ENCODE assay signal across 15 mouse cellular contexts in the genomic region with DNA sequence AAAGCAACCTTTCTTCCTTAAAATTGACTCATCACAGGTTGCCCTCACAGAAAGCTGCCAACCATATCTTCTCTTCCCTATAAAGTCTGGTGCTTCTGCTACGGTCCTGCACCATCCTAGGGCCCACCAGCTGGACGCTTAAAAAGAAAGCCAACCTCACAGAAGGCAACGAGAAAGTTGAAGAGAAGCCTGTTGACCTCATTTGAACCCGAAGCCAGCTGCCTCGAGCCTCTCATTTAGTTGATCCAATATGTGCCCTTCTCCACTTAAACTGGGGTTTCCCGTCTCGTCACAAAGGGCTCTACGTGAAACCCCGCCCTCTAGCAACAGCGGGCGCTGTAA. TPM values are rescaled to one million over a fixed set of nuclear protein-coding genes. Genes with fewer than 3 reads are reported as not detected.
A peak's percentile ranks its signal among the peaks of the same experiment; 100 is the strongest.
DNase-seq lines count a peak whose midpoint lies in the region; ATAC-seq and TF ChIP-seq lines count a peak whose summit lies in the region.
"Had no signal": no experiment of that assay in that cellular context is flagged by ENCODE, and none has a peak within 500 bp of the region (broad histone marks: within the 10 kb centered on the region; RNA-seq: fewer than 3 reads in every experiment).

No protein-coding gene starts in this region.

- DNase-seq in heart, adult 2 months = peak in 1 of 2 experiments; percentile 31
- no peak for DNase-seq in left cerebral cortex, adult 2 months (ENCODE audit: extremely low spot score in 1 of 2, low spot score in 2 of 2)
- no peak for DNase-seq in left cerebral cortex, adult 18-20 months (ENCODE audit: low spot score in 2 of 2)
- DNase-seq in embryonic facial prominence, embryonic 14.5 days (ENCODE audit: low spot score) = no peak
- DNase-seq in urinary bladder, postnatal 14 days (ENCODE audit: low spot score) = no peak
- DNase-seq in right cerebral cortex, postnatal 25 days = no peak
- DNase-seq: spleen, adult 18-20 months; thymus, adult 2 months had no signal

- no peak overlapping the region for H3K9ac ChIP-seq in heart, adult 2 months (ENCODE audit: low read depth, low read length)
- H3K9ac ChIP-seq in heart, embryonic 12.5 days = no peak overlapping the region
- H3K9ac ChIP-seq in embryonic facial prominence, embryonic 14.5 days (ENCODE audit: low read depth, low read length) = no peak overlapping the region
- no peak overlapping the region for H3K9ac ChIP-seq in limb, embryonic 15.5 days
- H3K9ac ChIP-seq: hindbrain, embryonic 15.5 days; liver, postnatal 0 days; midbrain, embryonic 12.5 days had no signal

- no peak for ATAC-seq in heart, embryonic 12.5 days (ENCODE audit: insufficient number of reproducible peaks, low FRiP score)
- ATAC-seq in embryonic facial prominence, embryonic 14.5 days (ENCODE audit: low read depth) = no peak
- ATAC-seq in limb, embryonic 15.5 days (ENCODE audit: insufficient number of reproducible peaks, low FRiP score, low TSS enrichment, low read depth) = no peak
- ATAC-seq: activated CD4-positive, CD25-positive, alpha-beta regulatory T cell, adult 4 months; CD4-positive, CD25-positive, alpha-beta regulatory T cell, adult 4 months; liver, postnatal 0 days had no signal

- H3K9me3 ChIP-seq in heart, embryonic 12.5 days (replicated peaks) = 0 out of 2 replicates have a peak, but pooled peaks cover 5% of the 10 kb centered on the region
- no peaks in the 10 kb centered on the region for H3K9me3 ChIP-seq in embryonic facial prominence, embryonic 14.5 days (ENCODE audit: control insufficient read depth, low read length)
- H3K9me3 ChIP-seq in limb, embryonic 15.5 days = no peaks in the 10 kb centered on the region
- H3K9me3 ChIP-seq: hindbrain, embryonic 15.5 days; midbrain, embryonic 12.5 days had no signal

- H3K36me3 ChIP-seq in heart, adult 2 months (ENCODE audit: control insufficient read depth, insufficient read depth, low read length) = no peaks in the 10 kb centered on the region
- H3K36me3 ChIP-seq in heart, embryonic 12.5 days = no peaks in the 10 kb centered on the region
- no peaks in the 10 kb centered on the region for H3K36me3 ChIP-seq in embryonic facial prominence, embryonic 14.5 days (ENCODE audit: control insufficient read depth, insufficient read depth, low read length)
- H3K36me3 ChIP-seq in limb, embryonic 15.5 days = no peaks in the 10 kb centered on the region
- H3K36me3 ChIP-seq: hindbrain, embryonic 15.5 days; midbrain, embryonic 12.5 days had no signal

- 80% methylated on average over 11 of the region's 11 CpGs for WGBS in heart, adult 2 months
- 88% methylated on average over 11 of the region's 11 CpGs for WGBS in heart, embryonic 12.5 days
- WGBS in embryonic facial prominence, embryonic 14.5 days = 62% methylated on average over 11 of the region's 11 CpGs
- whole genome bisulfite sequencing in limb, embryonic 15.5 days = 59% methylated on average over 11 of the region's 11 CpGs

- H3K4me1 ChIP-seq in heart, adult 2 months (ENCODE audit: control insufficient read depth, insufficient read depth, low read length) = peaks cover 9% of the 10 kb centered on the region
- H3K4me1 ChIP-seq in heart, embryonic 12.5 days (replicated peaks) = peaks cover 29% of the 10 kb centered on the region
- H3K4me1 ChIP-seq in embryonic facial prominence, embryonic 14.5 days (ENCODE audit: control insufficient read depth, insufficient read depth, low read length) = peaks cover 51% of the 10 kb centered on the region
- peaks cover 63% of the 10 kb centered on the region for H3K4me1 ChIP-seq in limb, embryonic 15.5 days
- H3K4me1 ChIP-seq: midbrain, embryonic 12.5 days had no signal

- H3K79me2 ChIP-seq in heart, adult 2 months (replicated peaks; ENCODE audit: control insufficient read depth, insufficient read depth, low read length) = no peaks in the 10 kb centered on the region

- intact Hi-C loops in heart, adult 2 months (cut with DNase I) = no loop called here
- intact Hi-C loops in left cerebral cortex, adult 2 months (cut with DNase I) = loop anchor here (2.0 kb wide), 1 partner anchor 65 kb away; a partner anchor contains a TSS

- TF ChIP-seq POLR2A in heart, adult 2 months (IDR thresholded peaks at IDR 0.05; ENCODE audit: insufficient read depth, low read depth, low read length) = no peak

- H3K4me3 ChIP-seq in heart, adult 2 months = no peak overlapping the region
- H3K4me3 ChIP-seq in heart, embryonic 12.5 days = no peak overlapping the region
- no peak overlapping the region; the same call in 1 of the 2 replicates for H3K4me3 ChIP-seq in left cerebral cortex, adult 2 months
- no peak overlapping the region for H3K4me3 ChIP-seq in embryonic facial prominence, embryonic 14.5 days (ENCODE audit: low read depth, low read length)
- no peak overlapping the region for H3K4me3 ChIP-seq in limb, embryonic 15.5 days
- H3K4me3 ChIP-seq: hindbrain, embryonic 15.5 days; midbrain, embryonic 12.5 days had no signal

- peak overlapping the region; percentile 28 for H3K27ac ChIP-seq in heart, adult 2 months
- no peak overlapping the region for H3K27ac ChIP-seq in heart, embryonic 12.5 days (ENCODE audit: poor library complexity, severe bottlenecking)
- peak overlapping the region; percentile 89 for H3K27ac ChIP-seq in left cerebral cortex, adult 2 months
- peak overlapping the region; percentile 63 for H3K27ac ChIP-seq in embryonic facial prominence, embryonic 14.5 days (replicated peaks; ENCODE audit: low read depth, low read length)
- peak overlapping the region; percentile 54 for H3K27ac ChIP-seq in limb, embryonic 15.5 days
- H3K27ac ChIP-seq: hindbrain, embryonic 15.5 days; midbrain, embryonic 12.5 days had no signal

- no peak for TF ChIP-seq EP300 in heart, adult 2 months (IDR thresholded peaks at IDR 0.05; ENCODE audit: insufficient read depth, low read depth, low read length)

- no peak overlapping the region for H3K4me2 ChIP-seq in heart, embryonic 12.5 days
- peak overlapping the region; percentile 12; the same call in 1 of the 2 replicates for H3K4me2 ChIP-seq in embryonic facial prominence, embryonic 14.5 days (ENCODE audit: low read depth, low read length)
- H3K4me2 ChIP-seq in limb, embryonic 15.5 days = 0 out of 2 replicates have a peak overlapping the region, but pooled peaks have one; percentile 1
- H3K4me2 ChIP-seq: hindbrain, embryonic 15.5 days; midbrain, embryonic 12.5 days had no signal

- no peak for TF ChIP-seq CTCF in heart, adult 2 months (IDR thresholded peaks at IDR 0.05)
- TF ChIP-seq CTCF in left cerebral cortex, adult 2 months (IDR thresholded peaks at IDR 0.05) = no peak

- no peaks in the 10 kb centered on the region for H3K27me3 ChIP-seq in heart, adult 2 months (ENCODE audit: control insufficient read depth, insufficient read depth, low read length)
- no peaks in the 10 kb centered on the region for H3K27me3 ChIP-seq in heart, embryonic 12.5 days (replicated peaks)
- no peaks in the 10 kb centered on the region for H3K27me3 ChIP-seq in embryonic facial prominence, embryonic 14.5 days (replicated peaks; ENCODE audit: control insufficient read depth, insufficient read depth, low read length)
- H3K27me3 ChIP-seq in limb, embryonic 15.5 days = no peaks in the 10 kb centered on the region
- H3K27me3 ChIP-seq: hindbrain, embryonic 15.5 days; midbrain, embryonic 12.5 days had no signal

RNA-seq across cellular contexts. Expression of a gene that starts 35.9 kb away (rescaled TPM):
- total RNA-seq in heart, adult 2 months (2021) = 10 to 100 TPM; 59.8 to 70.1 TPM
- 49.8 and 71.9 TPM in 2 replicates for polyA plus RNA-seq in heart, adult 2 months (2012; rRNA removed)
- 191 TPM in 2 replicates for polyA plus RNA-seq in heart, embryonic 12.5 days (2016; fragmentation: Nextera tagmentation; extraction: Ambion mirVana)
- 10 to 100 TPM; 67.1 to 72.6 TPM for total RNA-seq in left cerebral cortex, adult 2 months (2021)
- total RNA-seq in left cerebral cortex, adult 18-20 months (2021) = 10 to 100 TPM; 60.4 to 65.1 TPM
- 148 and 169 TPM in 2 replicates for polyA plus RNA-seq in embryonic facial prominence, embryonic 14.5 days (2014; fragmentation: Nextera tagmentation; extraction: Ambion mirVana)
- 144 and 161 TPM in 2 replicates for polyA plus RNA-seq in limb, embryonic 15.5 days (2015; fragmentation: Nextera tagmentation; extraction: Ambion mirVana)
